Mouse (Mus musculus) liver, adult 2 months (tissue): ENCODE measurements at regions not wholly inside any gene's neighbourhood (a gene's known extent, or its start where the extent isn't known, plus 50 kb on each side); places are given as distances from the start of the nearest gene placed in this dataset.

Experiments used
- DNase-seq: peaks from one replicate; pipeline ENCODE4 v3.0.0-alpha.2; 2011; ENCODE audit warnings: low read depth, low spot score; ENCODE audit errors: extremely low read depth
- H3K27ac ChIP-seq: fragments of 200-500 bp; replicated peaks from 2 replicates; pipeline ENCODE4 v1.5.1; 2012; ENCODE audit warnings: low read depth, mild to moderate bottlenecking, control low read depth, inconsistent platforms, low read length; ENCODE audit not compliant: insufficient read depth
- H3K27me3 ChIP-seq: fragments of 200-500 bp; 2 replicates; pipeline ENCODE4 v1.6.1; 2012; ENCODE audit warnings: mild to moderate bottlenecking, moderate library complexity, low read length, inconsistent platforms; ENCODE audit not compliant: control insufficient read depth, insufficient read depth
- H3K36me3 ChIP-seq: fragments of 200-500 bp; 2 replicates; pipeline ENCODE4 v1.6.1; 2012; ENCODE audit warnings: low read length, inconsistent platforms; ENCODE audit not compliant: control insufficient read depth, insufficient read depth
- H3K4me1 ChIP-seq: fragments of 200-500 bp; 2 replicates; pipeline ENCODE4 v1.6.1; 2011; ENCODE audit warnings: low read length; ENCODE audit not compliant: control insufficient read depth, insufficient read depth
- H3K4me3 ChIP-seq: fragments of 200-500 bp; 2 replicates; pipeline ENCODE4 v1.5.1; 2011; ENCODE audit warnings: low read depth, mild to moderate bottlenecking, control low read depth, low read length, moderate library complexity; ENCODE audit not compliant: insufficient read depth
- H3K79me2 ChIP-seq: fragments of 200-500 bp; 2 replicates; pipeline ENCODE4 v1.6.1; 2012; ENCODE audit warnings: inconsistent platforms, mild to moderate bottlenecking, low read length, moderate library complexity; ENCODE audit not compliant: control insufficient read depth, insufficient read depth
- H3K9ac ChIP-seq: fragments of 200-500 bp; 2 replicates; pipeline ENCODE4 v1.6.1; 2012; ENCODE audit warnings: low read depth, mild to moderate bottlenecking, control low read depth, inconsistent platforms, low read length
- CTCF ChIP-seq: fragments of 200-500 bp; IDR thresholded peaks from 2 replicates; pipeline ENCODE4 v1.5.1; 2011; ENCODE audit warnings: low read depth, low read length, control low read depth
- POLR2A ChIP-seq: fragments of 200-500 bp; IDR thresholded peaks from 2 replicates; pipeline ENCODE4 v1.6.1; 2011; ENCODE audit warnings: low read length, control low read depth; ENCODE audit not compliant: insufficient read depth; ENCODE audit errors: extremely low read depth
- WGBS: fragments of 180-500 bp; shearing (Covaris S2); methylation state at CpG from one replicate; pipeline ENCODE4 v1.1.7; 2018; 5-methylcytosine and 5-hydroxymethylcytosine counted together

GRCm38 (mm10) chr5:111636969-111637368 lies 96.8 kb upstream of the Gm26897 start:
- no peak for DNase-seq
- no peaks in the 10 kb centered on the region for H3K79me2 ChIP-seq
- H3K4me3 ChIP-seq, result no peak overlapping the region
- no peaks in the 10 kb centered on the region for H3K27me3 ChIP-seq
- no peaks in the 10 kb centered on the region for H3K4me1 ChIP-seq
- TF ChIP-seq CTCF (no peak), POLR2A (no peak)
- WGBS, result 56% methylated on average over 4 of the region's 4 CpGs
- no peak overlapping the region for H3K9ac ChIP-seq
- no peak overlapping the region for H3K27ac ChIP-seq
- no peaks in the 10 kb centered on the region for H3K36me3 ChIP-seq

- Histone ChIP-seq H3K79me2 (no peaks in the 10 kb centered on the region), H3K36me3 (no peaks in the 10 kb centered on the region), H3K9ac (no peak overlapping the region), H3K4me3 (no peak overlapping the region), H3K27ac (no peak overlapping the region), H3K4me1 (no peaks in the 10 kb centered on the region), H3K27me3 (no peaks in the 10 kb centered on the region)
- no peak for DNase-seq
- TF ChIP-seq POLR2A (no peak), CTCF (no peak)
- 71% methylated on average over 7 of the region's 7 CpGs for WGBS
These were observed 95.4 kb upstream of the Gm26897 start for GRCm38 (mm10) chr5:111638306-111638705.

- no peak for DNase-seq
- no peaks in the 10 kb centered on the region for H3K27me3 ChIP-seq
These were observed 94.0 kb upstream of the Gm26897 start for GRCm38 (mm10) chr5:111639476-111640287.

GRCm38 (mm10) chr5:111640976-111641375 lies 92.7 kb upstream of the Gm26897 start:
- Histone ChIP-seq H3K79me2 (no peaks in the 10 kb centered on the region), H3K36me3 (no peaks in the 10 kb centered on the region), H3K27ac (no peak overlapping the region), H3K9ac (no peak overlapping the region), H3K4me1 (no peaks in the 10 kb centered on the region), H3K4me3 (no peak overlapping the region), H3K27me3 (no peaks in the 10 kb centered on the region)
- TF ChIP-seq CTCF, result no peak
- no peak for TF ChIP-seq POLR2A
- DNase-seq, result no peak
- 78% methylated on average over 7 of the region's 7 CpGs for WGBS

More at GRCm38 (mm10) chr5:111639476-111640287, 94.0 kb upstream of the Gm26897 start:
- Histone ChIP-seq H3K79me2 (no peaks in the 10 kb centered on the region), H3K4me3 (no peak overlapping the region), H3K4me1 (no peaks in the 10 kb centered on the region), H3K9ac (no peak overlapping the region), H3K36me3 (no peaks in the 10 kb centered on the region), H3K27ac (no peak overlapping the region)
- 12% methylated on average over 29 of the region's 29 CpGs for WGBS
- TF ChIP-seq CTCF (no peak), POLR2A (no peak)

GRCm38 (mm10) chr5:111641685-111642084 lies 92.0 kb upstream of the Gm26897 start:
- no peaks in the 10 kb centered on the region for H3K79me2 ChIP-seq
- no peaks in the 10 kb centered on the region for H3K27me3 ChIP-seq
- no peak for DNase-seq
- no peak overlapping the region for H3K27ac ChIP-seq
- no peaks in the 10 kb centered on the region for H3K36me3 ChIP-seq
- WGBS, result 78% methylated on average over 4 of the region's 4 CpGs
- H3K9ac ChIP-seq, result no peak overlapping the region
- no peak overlapping the region for H3K4me3 ChIP-seq
- TF ChIP-seq POLR2A, result no peak
- peak; percentile 14; the same call in 1 of the 2 replicates for TF ChIP-seq CTCF
- no peaks in the 10 kb centered on the region for H3K4me1 ChIP-seq

GRCm38 (mm10) chr5:111644142-111644541 lies 89.6 kb upstream of the Gm26897 start:
- 87% methylated on average over 2 of the region's 2 CpGs for WGBS
- no peak for TF ChIP-seq POLR2A
- no peak for TF ChIP-seq CTCF
- DNase-seq, result no peak
- Histone ChIP-seq H3K4me1 (no peaks in the 10 kb centered on the region), H3K27me3 (no peaks in the 10 kb centered on the region), H3K27ac (no peak overlapping the region), H3K79me2 (no peaks in the 10 kb centered on the region), H3K4me3 (no peak overlapping the region), H3K36me3 (no peaks in the 10 kb centered on the region), H3K9ac (no peak overlapping the region)
